Mouse (Mus musculus) adrenal gland, postnatal 36 days (tissue): ENCODE data around the gene Hk1. TPM values are rescaled to one million over a fixed set of nuclear protein-coding genes. Genes with fewer than 3 reads are reported as not detected.

Experiments
- DNase-seq, 2 experiments: peaks; one replicate each; pipeline ENCODE4 v3.0.0; 2021; ENCODE audit warnings: mixed read lengths in 1 of 2
- total RNA-seq, 2 experiments: library from RNA; stranded (reverse); gene quantifications; 2 replicates each; pipeline ENCODE4 v1.2.3; 2021

Gene Hk1
- total RNA-seq, 2 experiments from 2014 or later: 25.3 to 25.9 TPM

DNA sequence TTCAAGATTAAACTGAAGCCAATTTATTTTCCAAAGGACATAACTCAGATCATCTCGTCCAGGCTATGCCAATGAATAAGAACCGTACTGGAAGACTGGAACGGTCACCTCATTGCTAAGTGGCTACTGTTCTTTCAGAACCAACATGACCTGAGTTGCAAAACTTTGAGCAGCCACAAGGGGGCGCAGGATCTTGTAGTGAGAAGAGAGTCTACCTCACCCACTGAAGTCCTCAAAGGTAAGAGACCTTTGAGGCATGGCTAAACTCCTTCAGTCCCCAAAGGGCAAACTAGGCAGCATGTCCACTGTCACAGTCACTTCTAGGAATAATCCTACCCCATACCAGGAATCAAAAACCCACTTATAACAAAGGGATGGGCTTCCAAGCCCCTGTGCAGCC, 104.5 kb downstream of the Hk1 start:
- DNase-seq: peak; percentile 89 to 92

GRCm38 (mm10) chr10:62269278-62269677, 110.4 kb downstream of the Hk1 start:
- DNase-seq: no peak

- DNase-seq: no peak
Observed at GRCm38 (mm10) chr10:62264299-62264698, 115.4 kb downstream of the Hk1 start.

- peak; percentile 69 to 82 for DNase-seq
Observed at GRCm38 (mm10) chr10:62261115-62261886, 118.4 kb downstream of the Hk1 start.

DNA sequence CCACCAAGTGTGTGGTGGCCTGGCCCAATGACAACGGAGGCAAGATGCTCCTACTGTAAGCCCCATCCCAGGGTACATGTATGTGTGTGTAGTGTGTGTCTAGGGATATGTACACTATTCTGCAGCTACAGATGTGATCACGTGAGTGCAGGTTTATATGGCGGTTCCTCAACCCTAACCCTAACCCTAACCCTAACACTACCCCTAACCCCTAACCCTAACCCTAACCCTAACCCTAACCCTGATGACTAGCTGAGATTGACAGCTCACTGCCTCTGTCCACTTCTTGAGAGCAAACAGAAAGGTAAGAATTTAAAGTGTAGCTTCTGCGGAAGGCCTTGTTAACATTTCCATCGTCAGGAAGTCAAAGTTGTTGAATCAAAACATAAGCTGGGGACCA, 121.4 kb downstream of the Hk1 start:
- DNase-seq: no peak

DNA sequence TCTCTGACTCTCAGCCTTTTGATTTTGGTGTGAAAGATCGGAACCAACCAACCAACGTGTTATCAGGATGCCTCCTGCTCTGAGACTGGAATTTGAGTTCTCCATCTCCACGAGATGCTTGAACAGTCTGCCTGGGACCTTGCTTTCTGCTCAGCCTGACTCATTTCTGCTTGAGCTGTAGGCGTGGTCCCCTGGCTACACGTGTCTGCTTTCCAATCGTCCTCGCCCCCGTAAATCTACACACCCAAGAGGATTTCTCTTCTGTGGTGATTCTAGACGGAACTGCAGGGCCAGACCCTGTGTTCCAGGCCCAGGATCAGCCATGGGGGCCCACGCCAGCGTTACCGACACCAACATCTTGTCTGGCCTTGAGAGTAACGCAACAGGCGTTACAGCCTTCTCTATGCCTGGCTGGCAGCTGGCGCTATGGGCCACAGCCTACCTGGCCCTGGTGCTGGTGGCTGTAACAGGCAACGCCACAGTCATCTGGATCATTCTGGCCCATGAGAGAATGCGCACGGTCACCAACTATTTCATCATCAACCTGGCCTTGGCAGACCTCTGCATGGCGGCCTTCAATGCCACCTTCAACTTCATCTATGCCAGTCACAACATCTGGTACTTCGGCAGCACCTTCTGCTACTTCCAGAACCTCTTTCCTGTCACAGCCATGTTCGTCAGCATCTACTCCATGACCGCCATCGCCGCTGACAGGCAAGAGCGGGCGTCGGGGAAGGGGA, 127.0 kb downstream of the Hk1 start:
- peak; percentile 60 to 71 for DNase-seq

DNA sequence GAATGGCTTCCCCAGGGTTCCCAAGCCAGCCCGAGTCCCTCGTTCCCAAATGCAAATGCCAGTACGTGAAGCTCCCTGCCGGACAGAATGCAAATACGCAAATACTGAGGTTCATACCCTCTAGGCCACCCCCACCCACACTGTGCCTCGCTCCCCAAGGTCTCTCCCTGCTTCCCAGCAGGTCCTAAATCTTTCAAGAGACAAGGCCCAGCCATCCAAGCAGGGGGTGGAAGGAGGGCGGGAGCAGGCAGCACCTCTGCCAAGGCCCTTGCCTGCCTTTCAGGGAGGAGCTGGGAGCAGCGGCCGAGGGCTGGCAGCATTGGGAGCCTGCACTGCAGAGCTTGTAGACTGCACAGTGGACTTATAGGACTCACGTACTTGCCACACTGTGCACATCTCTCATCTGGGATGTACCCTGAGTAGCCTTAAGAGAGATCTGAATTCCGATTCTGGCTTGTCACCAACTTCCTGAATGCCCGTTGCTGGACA, 127.7 kb downstream of the Hk1 start, which contains the start of gene Tacr2:
Tacr2 (plus strand) TSS at position 439 of the 489 bp plus-strand sequence.
- peak; percentile 80 to 85 for DNase-seq

GRCm38 (mm10) chr10:62247815-62248214, 131.9 kb downstream of the Hk1 start:
- DNase-seq: peak in 1 of 2 experiments; percentile 20

DNA sequence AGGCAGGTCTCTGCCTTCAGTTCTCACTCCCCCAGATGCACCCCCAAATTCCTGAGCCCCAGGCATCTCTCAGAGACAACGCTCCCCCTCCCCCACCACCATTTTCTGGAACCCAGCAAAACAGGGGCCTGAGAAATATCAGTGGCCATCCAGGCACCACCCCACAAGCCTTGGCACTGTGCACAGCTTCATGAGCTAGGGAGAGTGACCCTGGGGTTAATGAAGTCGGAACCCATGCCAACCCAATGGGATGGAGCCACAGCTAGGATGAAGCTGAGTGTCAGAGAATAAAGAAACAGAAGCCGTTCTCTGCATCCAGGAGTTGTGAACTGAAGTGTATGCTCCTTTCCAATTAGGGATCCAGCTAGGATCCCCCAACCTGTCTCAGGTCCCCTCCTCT, 132.6 kb downstream of the Hk1 start:
- no peak for DNase-seq

DNA sequence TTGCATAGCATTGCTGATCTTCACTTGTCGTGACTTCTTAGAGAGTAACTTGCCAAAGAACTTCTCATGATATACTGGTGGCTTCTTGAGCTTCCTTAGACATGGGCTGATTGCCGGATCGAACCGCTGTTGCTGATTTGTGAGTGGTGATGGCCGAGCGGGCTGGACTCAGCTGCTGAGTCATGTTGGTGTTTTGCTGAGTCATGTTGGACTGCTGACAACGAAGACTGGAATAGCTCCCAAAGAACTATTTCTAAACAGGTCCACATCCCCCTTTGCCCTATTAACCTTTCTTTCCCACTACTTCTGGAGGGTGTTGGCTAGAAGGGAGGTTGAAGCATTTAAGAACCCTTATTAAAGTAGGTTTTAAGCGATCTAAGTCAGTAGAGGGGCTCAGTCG, 135.6 kb downstream of the Hk1 start:
- peak in 1 of 2 experiments; percentile 22 for DNase-seq

- peak; percentile 58 to 59 for DNase-seq
Observed at GRCm38 (mm10) chr10:62242896-62243295, 136.8 kb downstream of the Hk1 start.

GRCm38 (mm10) chr10:62242358-62242757, 137.3 kb downstream of the Hk1 start:
- no peak for DNase-seq

- DNase-seq: no peak
Observed at GRCm38 (mm10) chr10:62239270-62239669, 140.4 kb downstream of the Hk1 start.

DNA sequence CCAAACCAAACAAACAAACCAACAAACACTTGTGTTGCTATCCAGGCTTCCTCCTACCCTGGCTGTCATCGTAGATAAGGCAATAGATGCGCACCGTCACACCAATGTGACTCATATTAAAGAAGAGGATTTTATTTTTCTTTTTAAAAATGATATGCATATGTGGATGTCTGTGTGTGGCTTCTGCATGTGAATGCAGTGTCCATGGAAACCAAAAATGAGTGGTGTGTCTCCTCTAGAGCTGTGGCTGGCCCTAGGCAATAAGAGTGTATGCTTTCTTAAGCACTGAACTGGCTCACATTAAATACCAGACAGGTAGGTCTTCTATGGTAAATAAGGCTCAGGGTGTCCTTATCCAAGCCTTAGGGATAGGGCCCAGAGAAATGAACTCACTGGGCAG, 141.0 kb downstream of the Hk1 start:
- no peak for DNase-seq

- no peak for DNase-seq
Observed at GRCm38 (mm10) chr10:62237205-62237604, 142.5 kb downstream of the Hk1 start.

DNA sequence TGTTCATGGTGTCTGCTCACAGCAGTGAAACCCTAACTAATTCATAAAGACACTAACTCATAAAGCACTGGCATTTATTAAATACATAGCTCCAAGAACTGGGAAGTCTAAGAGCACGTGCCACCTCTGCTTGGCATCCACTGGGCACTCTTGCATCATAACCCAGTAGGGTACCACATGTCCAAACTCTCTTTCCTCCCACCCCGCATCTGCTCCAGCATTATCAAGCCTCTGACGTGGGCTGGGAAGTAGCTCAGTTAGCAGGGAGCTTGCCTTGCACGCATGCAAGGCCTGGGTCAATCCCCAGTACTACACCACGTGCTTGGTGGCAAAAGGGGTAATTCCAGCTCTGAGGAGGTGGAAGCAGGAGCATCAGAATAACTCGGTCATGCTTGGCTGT, 143.5 kb downstream of the Hk1 start:
- DNase-seq: no peak

GRCm38 (mm10) chr10:62231811-62232210, 147.9 kb downstream of the Hk1 start:
- DNase-seq: peak in 1 of 2 experiments; percentile 41

- DNase-seq: no peak
Observed at GRCm38 (mm10) chr10:62231395-62231732, 148.3 kb downstream of the Hk1 start.

GRCm38 (mm10) chr10:62230708-62231394, 148.9 kb downstream of the Hk1 start, which contains the start of gene Tspan15:
Gene Tspan15 (minus strand): TSS chr10:62231251.
- DNase-seq: peak; percentile 98 to 99

- peak in 1 of 2 experiments; percentile 45 for DNase-seq
Observed at GRCm38 (mm10) chr10:62228126-62228525, 151.6 kb downstream of the Hk1 start.

GRCm38 (mm10) chr10:62225839-62226238, 153.9 kb downstream of the Hk1 start:
- no peak for DNase-seq

DNA sequence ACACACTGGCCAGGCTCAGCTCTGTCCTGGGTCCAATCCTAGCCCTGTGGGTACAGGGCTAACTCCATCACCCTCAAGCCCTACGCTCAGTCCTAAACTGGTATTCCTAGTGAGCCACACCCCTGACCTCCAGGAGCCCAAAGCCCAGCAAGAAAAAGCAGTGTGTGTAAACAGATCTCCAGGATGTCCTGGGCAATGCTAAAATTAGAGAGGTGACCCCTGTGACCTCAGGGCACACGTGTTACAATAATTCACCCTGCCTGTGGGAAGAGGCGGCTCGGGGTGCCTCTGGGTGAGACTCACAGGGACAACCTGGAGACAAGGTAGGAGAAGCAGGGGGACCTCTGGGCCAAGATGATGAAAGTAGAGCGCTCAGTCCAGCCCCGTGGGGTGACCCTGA, 155.5 kb downstream of the Hk1 start:
- DNase-seq: peak; percentile 41 to 60

- DNase-seq: no peak
Observed at GRCm38 (mm10) chr10:62222777-62223176, 156.9 kb downstream of the Hk1 start.
